Mouse (Mus musculus) lung, postnatal 0 days (tissue): Measurements from ENCODE around the gene Ubxn11. TPM values are rescaled to one million over a fixed set of nuclear protein-coding genes. Genes with fewer than 3 reads are reported as not detected.

Source experiments
- ATAC-seq: fragments of 200-750 bp; cut with Nextera tagmentation; 2 replicates; pipeline ENCODE4 v1.8.0; 2017; ENCODE audit warnings: moderate library complexity
- DNase-seq: peaks from one replicate; pipeline ENCODE4 v3.0.0-alpha.2; 2016; ENCODE audit warnings: low spot score
- H3K27ac ChIP-seq: fragments of 300-500 bp; sonication (generic); 2 replicates; pipeline ENCODE4 v1.5.1; 2014; ENCODE audit warnings: antibody characterized with exemption, mild to moderate bottlenecking, low read length, mixed read lengths
- H3K27me3 ChIP-seq: fragments of 300-500 bp; sonication (generic); replicated peaks from 2 replicates; pipeline ENCODE4 v1.6.1; 2014; ENCODE audit warnings: low read length, mixed read lengths; ENCODE audit not compliant: insufficient read depth
- H3K36me3 ChIP-seq: fragments of 300-500 bp; sonication (generic); 2 replicates; pipeline ENCODE4 v1.6.1; 2014; ENCODE audit warnings: low read length, mixed read lengths; ENCODE audit not compliant: insufficient read depth
- H3K4me1 ChIP-seq: fragments of 300-500 bp; sonication (generic); 2 replicates; pipeline ENCODE4 v1.6.1; 2014; ENCODE audit warnings: antibody characterized with exemption, low read depth, low read length, mixed read lengths; ENCODE audit not compliant: insufficient read depth
- H3K4me2 ChIP-seq: fragments of 300-500 bp; sonication (generic); replicated peaks from 2 replicates; pipeline ENCODE4 v1.6.1; 2014; ENCODE audit warnings: low read depth, mild to moderate bottlenecking, low read length, moderate library complexity, mixed read lengths
- H3K4me3 ChIP-seq: fragments of 300-500 bp; sonication (generic); 2 replicates; pipeline ENCODE4 v1.5.1; 2014; ENCODE audit warnings: low read depth, low read length
- H3K9ac ChIP-seq: fragments of 300-500 bp; sonication (generic); replicated peaks from 2 replicates; pipeline ENCODE4 v1.6.1; 2014; ENCODE audit warnings: low read depth, mild to moderate bottlenecking
- H3K9me3 ChIP-seq: fragments of 300-500 bp; sonication (generic); 2 replicates; pipeline ENCODE4 v1.6.1; 2016; ENCODE audit warnings: low read length, mixed read lengths
- CTCF ChIP-seq: IDR thresholded peaks from 2 replicates; pipeline ENCODE4 v1.5.1; 2016; ENCODE audit warnings: antibody characterized with exemption, mild to moderate bottlenecking
- EP300 ChIP-seq: IDR thresholded peaks from 2 replicates; pipeline ENCODE4 v1.6.1; 2016; ENCODE audit warnings: antibody characterized with exemption, mild to moderate bottlenecking, control low read depth
- WGBS: fragments of 180-500 bp; shearing (Covaris S2); extraction: QIAGEN DNeasy Blood & Tissue Kit; methylation state at CpG from one replicate; pipeline ENCODE4 v1.1.7; 2014; 5-methylcytosine and 5-hydroxymethylcytosine counted together
- polyA plus RNA-seq: library from polyadenylated mRNA; unstranded; fragments of >200 nt; fragmentation: Nextera tagmentation; extraction: Ambion mirVana; gene quantifications from 2 replicates; pipeline ENCODE4 v1.2.1, GENCODE M21; 2015

The Ubxn11 gene
- polyA plus RNA-seq, 1 experiment from 2014 or later = 10.3 TPM

DNA sequence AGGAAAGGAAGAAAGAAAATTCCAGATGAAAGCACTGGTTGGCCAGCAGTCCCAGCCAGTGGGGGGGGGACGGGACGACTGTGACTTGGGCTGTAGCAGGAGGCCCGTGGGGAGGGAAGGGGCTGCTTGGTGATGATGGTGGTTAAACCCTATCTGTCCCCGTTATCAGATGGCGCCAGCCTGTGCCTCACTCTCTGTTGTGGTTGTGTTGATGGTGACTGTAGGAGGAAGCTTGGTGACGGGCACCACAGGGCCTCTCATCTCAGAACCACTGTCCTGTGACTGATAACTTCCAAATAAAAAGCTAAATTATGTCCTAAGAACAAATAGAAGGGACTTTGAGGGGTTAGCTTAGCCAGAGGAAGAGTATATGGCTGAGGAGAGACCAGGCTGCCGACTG lies 3.7 kb downstream of the Ubxn11 start:
- Histone ChIP-seq H3K4me1 (no peaks in the 10 kb centered on the region; the same call in 1 of the 2 replicates), H3K36me3 (no peaks in the 10 kb centered on the region), H3K27ac (no peak overlapping the region), H3K9ac (no peak overlapping the region), H3K4me2 (no peak overlapping the region), H3K27me3 (no peaks in the 10 kb centered on the region), H3K9me3 (no peaks in the 10 kb centered on the region), H3K4me3 (no peak overlapping the region)
- TF ChIP-seq EP300 = no peak
- TF ChIP-seq CTCF = no peak
- WGBS = 58% methylated on average over 7 of the region's 7 CpGs
- no peak for ATAC-seq
- DNase-seq = no peak

DNA sequence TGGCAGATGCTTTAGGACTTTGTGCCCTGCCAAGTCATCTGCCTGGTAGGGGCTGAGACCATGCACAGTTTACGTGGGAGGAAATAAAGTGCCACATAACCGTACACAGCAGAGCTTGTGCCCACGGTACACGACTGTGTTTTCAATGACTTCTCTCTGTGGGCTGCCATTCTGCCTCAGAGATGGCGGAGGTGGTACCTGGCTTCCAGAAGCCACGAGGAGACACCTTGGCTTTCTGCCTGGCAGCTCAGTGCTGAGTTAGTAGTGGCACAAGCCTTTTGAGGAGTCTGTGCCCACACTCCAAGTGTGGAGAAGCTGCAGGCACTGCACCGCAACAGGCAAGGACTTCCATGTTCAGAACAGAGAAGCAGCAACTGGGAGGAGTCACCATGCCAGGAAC lies 5.4 kb downstream of the Ubxn11 start:
- Histone ChIP-seq H3K9ac (no peak overlapping the region), H3K27ac (no peak overlapping the region), H3K4me2 (no peak overlapping the region), H3K4me1 (no peaks in the 10 kb centered on the region; the same call in 1 of the 2 replicates), H3K9me3 (no peaks in the 10 kb centered on the region), H3K36me3 (no peaks in the 10 kb centered on the region), H3K27me3 (no peaks in the 10 kb centered on the region), H3K4me3 (no peak overlapping the region)
- DNase-seq (no peak), ATAC-seq (no peak)
- WGBS = 71% methylated on average over 7 of the region's 7 CpGs
- TF ChIP-seq EP300 (no peak), CTCF (no peak)

DNA sequence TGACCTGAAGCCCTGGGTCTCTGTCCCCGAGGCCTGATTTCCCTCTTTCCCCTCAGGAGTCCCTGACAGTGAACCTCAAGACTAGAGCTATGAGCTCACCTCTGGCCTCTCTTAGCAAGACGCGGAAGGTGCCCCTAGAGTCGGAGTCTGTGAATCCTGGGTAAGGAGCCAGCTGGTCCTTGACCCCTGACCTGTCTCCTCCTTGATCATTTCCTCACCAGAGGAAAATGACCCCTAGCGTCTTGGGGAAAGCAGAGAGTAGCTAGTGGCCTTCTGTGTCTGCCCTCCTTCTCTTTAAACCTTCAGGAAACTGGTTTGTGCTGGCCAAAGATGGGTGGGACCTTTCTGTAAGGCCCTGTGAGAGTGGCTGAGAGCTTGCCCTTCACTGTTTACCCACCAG lies 5.8 kb downstream of the Ubxn11 start:
- no peak overlapping the region for H3K9ac ChIP-seq
- H3K4me1 ChIP-seq = no peaks in the 10 kb centered on the region; the same call in 1 of the 2 replicates
- H3K9me3 ChIP-seq = no peaks in the 10 kb centered on the region
- TF ChIP-seq EP300 = no peak
- no peak for TF ChIP-seq CTCF
- no peak overlapping the region for H3K4me2 ChIP-seq
- no peak overlapping the region for H3K27ac ChIP-seq
- peak; percentile 28 for DNase-seq
- no peak overlapping the region for H3K4me3 ChIP-seq
- H3K27me3 ChIP-seq = no peaks in the 10 kb centered on the region
- no peaks in the 10 kb centered on the region for H3K36me3 ChIP-seq
- ATAC-seq = peak; percentile 54
- WGBS = 16% methylated on average over 5 of the region's 5 CpGs

DNA sequence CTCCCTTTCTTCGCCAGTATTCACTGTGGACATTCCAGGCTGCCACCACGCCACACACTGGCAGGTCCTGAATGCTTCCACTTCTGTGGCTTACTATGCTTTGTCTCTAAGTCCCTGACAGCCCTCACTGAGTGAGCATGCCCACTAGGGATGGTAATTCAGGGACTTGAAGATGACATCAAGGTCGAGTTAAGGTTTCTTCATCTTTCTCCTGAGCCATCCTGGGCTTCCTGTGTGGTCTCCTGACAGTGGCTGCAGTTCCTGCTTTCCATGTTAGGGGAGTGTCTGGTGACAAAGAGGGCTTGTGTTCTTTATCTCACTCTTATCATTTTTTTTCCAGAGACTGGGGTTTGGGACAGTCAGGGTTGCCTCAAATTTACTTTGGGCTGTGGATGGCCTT lies 8.3 kb downstream of the Ubxn11 start:
- Histone ChIP-seq H3K9ac (no peak overlapping the region), H3K27ac (no peak overlapping the region), H3K4me3 (no peak overlapping the region), H3K36me3 (no peaks in the 10 kb centered on the region), H3K4me1 (no peaks in the 10 kb centered on the region; the same call in 1 of the 2 replicates), H3K4me2 (no peak overlapping the region), H3K9me3 (no peaks in the 10 kb centered on the region), H3K27me3 (no peaks in the 10 kb centered on the region)
- no peak for TF ChIP-seq CTCF
- no peak for TF ChIP-seq EP300
- no peak for ATAC-seq
- WGBS = 33% methylated on average over 3 of the region's 3 CpGs
- no peak for DNase-seq

DNA sequence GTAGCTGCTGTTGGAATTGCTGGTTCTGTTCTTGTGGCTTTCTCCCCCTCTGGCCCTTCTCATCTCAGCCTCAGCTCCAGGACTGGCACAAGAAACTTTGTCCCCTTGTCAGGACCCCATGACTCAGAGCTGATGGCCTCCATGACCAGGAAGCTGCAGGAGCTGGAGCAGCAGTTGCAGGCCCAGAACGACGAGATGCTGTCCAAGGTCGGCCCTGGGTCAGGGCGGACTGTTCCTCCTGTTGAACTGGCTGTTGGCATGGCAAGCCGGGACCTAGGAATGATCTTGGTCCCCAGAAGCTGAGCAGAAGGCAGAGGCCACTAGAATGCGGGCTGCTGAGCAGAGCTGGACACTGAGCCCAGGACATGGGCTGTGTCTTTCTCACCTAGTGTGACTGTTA lies 10.0 kb downstream of the Ubxn11 start:
- Histone ChIP-seq H3K27ac (no peak overlapping the region), H3K36me3 (no peaks in the 10 kb centered on the region), H3K4me2 (no peak overlapping the region), H3K4me1 (no peaks in the 10 kb centered on the region; the same call in 1 of the 2 replicates), H3K9ac (no peak overlapping the region), H3K4me3 (no peak overlapping the region), H3K9me3 (no peaks in the 10 kb centered on the region), H3K27me3 (no peaks in the 10 kb centered on the region)
- TF ChIP-seq CTCF = no peak
- ATAC-seq (no peak), DNase-seq (no peak)
- WGBS = 69% methylated on average over 6 of the region's 6 CpGs

DNA sequence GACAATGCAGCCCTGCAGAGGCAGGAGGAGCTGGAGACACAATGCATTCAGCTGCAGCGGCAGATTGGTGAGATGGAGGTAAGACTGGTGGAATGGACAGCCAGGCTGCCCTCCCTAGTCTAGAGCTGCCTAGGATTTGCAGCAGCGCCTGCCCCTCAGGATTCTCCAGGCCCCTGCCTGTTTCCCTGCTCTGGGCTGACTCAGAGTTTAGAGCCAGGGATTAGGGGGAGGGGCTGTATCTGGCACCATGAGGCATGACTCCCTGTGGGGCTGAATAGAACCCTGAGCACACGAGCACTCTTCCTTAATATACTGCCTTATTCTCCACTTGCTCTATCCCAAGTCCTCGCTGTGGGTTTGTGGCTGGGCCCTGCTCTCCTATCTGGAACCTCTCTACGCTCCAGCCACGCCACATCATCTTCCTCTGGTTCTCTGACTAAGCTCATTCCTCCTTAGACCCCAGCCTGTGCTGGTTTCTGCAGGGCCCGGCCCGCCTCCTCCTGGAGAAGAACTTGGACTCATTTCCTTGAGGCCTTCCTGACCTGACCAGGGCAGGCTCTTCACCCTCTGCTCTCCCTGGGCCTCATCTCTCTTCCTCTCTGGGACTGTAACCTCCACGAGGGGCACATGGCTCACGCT lies 11.1 kb downstream of the Ubxn11 start:
- H3K4me2 ChIP-seq = no peak overlapping the region
- ATAC-seq = no peak

DNA sequence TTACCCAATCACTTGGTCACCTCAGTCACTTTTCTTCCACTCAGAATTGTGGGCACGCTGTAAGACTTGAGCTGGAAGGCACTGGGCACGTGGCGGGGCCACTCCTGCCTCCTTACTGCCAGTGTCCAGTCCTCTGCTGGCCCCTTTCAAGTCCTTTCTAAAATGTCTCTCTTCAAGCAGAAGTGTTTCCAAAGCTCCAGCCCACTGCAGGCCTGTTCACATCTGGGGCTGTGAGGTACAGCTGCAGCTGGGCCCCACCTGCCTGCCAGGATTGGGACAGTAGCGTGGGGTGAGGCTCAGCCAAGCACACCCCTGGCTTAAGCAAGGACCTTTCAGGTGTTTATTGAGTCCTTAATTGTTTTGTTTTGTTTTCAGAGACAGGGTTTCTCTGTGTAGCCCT lies 11.7 kb downstream of the Ubxn11 start:
- ATAC-seq = no peak
- 82% methylated on average over 4 of the region's 4 CpGs for WGBS
- no peaks in the 10 kb centered on the region for H3K36me3 ChIP-seq
- H3K9ac ChIP-seq = no peak overlapping the region
- no peak overlapping the region for H3K27ac ChIP-seq
- H3K9me3 ChIP-seq = no peaks in the 10 kb centered on the region
- H3K27me3 ChIP-seq = no peaks in the 10 kb centered on the region
- H3K4me1 ChIP-seq = no peaks in the 10 kb centered on the region
- no peak for DNase-seq
- H3K4me2 ChIP-seq = no peak overlapping the region
- no peak overlapping the region for H3K4me3 ChIP-seq
- TF ChIP-seq CTCF = no peak
- no peak for TF ChIP-seq EP300

More for the DNA sequence above, 11.1 kb downstream of the Ubxn11 start:
- H3K4me1 ChIP-seq = no peaks in the 10 kb centered on the region; the same call in 1 of the 2 replicates
- 62% methylated on average over 10 of the region's 10 CpGs for WGBS
- no peak for TF ChIP-seq CTCF
- TF ChIP-seq EP300 = no peak
- H3K27me3 ChIP-seq = no peaks in the 10 kb centered on the region
- DNase-seq = no peak
- H3K36me3 ChIP-seq = no peaks in the 10 kb centered on the region
- no peak overlapping the region for H3K9ac ChIP-seq
- H3K4me3 ChIP-seq = no peak overlapping the region
- H3K9me3 ChIP-seq = no peaks in the 10 kb centered on the region
- H3K27ac ChIP-seq = no peak overlapping the region
